Mouse (Mus musculus) brown adipose tissue, adult 24 weeks (tissue): ENCODE data around the gene Gna12. TPM values are rescaled to one million over a fixed set of nuclear protein-coding genes. Genes with fewer than 3 reads are reported as not detected.
A peak's percentile ranks its signal among the peaks of the same experiment; 100 is the strongest.

ENCODE experiments used
- H3K27ac ChIP-seq: fragments of 200-500 bp; replicated peaks from 2 replicates; pipeline ENCODE4 v1.5.1; 2012; ENCODE audit warnings: low read depth, mild to moderate bottlenecking, low read length
- H3K4me1 ChIP-seq: fragments of 200-500 bp; 2 replicates; pipeline ENCODE4 v1.6.1; 2012; ENCODE audit warnings: low read length, mixed read lengths; ENCODE audit not compliant: control insufficient read depth, insufficient read depth, insufficient read length
- H3K4me3 ChIP-seq: fragments of 200-500 bp; 2 replicates; pipeline ENCODE4 v1.5.1; 2012; ENCODE audit warnings: low read depth, mild to moderate bottlenecking, low read length, moderate library complexity; ENCODE audit not compliant: insufficient read depth
- polyA plus RNA-seq: library from polyadenylated mRNA; stranded (reverse); fragments of >200 nt; gene quantifications from 2 replicates; pipeline ENCODE4 v1.2.4, GENCODE M21; 2012; ENCODE audit not compliant: missing spikeins, insufficient read depth, insufficient read length

The Gna12 gene
- polyA plus RNA-seq, 1 experiment, result 44.5 TPM

- Histone ChIP-seq H3K4me1 (peaks cover 58% of the 10 kb centered on the region), H3K4me3 (no peak overlapping the region), H3K27ac (0 out of 2 replicates have a peak overlapping the region, but pooled peaks have one; percentile 6)
These were observed 13.2 kb downstream of the Gna12 start for GRCm38 (mm10) chr5:140816950-140817568.

- Histone ChIP-seq H3K4me3 (no peak overlapping the region), H3K27ac (0 out of 2 replicates have a peak overlapping the region, but pooled peaks have one; percentile 15), H3K4me1 (peaks cover 56% of the 10 kb centered on the region)
These were observed 14.2 kb downstream of the Gna12 start for GRCm38 (mm10) chr5:140816008-140816407.

GRCm38 (mm10) chr5:140815059-140815728 lies 15.0 kb downstream of the Gna12 start:
- Histone ChIP-seq H3K4me1 (peaks cover 55% of the 10 kb centered on the region), H3K4me3 (no peak overlapping the region), H3K27ac (peak overlapping the region; percentile 57)

GRCm38 (mm10) chr5:140814403-140814802 lies 15.8 kb downstream of the Gna12 start:
- H3K4me1 ChIP-seq, result peaks cover 62% of the 10 kb centered on the region
- H3K4me3 ChIP-seq, result no peak overlapping the region
- H3K27ac ChIP-seq, result peak overlapping the region; percentile 57; the same call in 1 of the 2 replicates

- H3K4me1 ChIP-seq, result peaks cover 59% of the 10 kb centered on the region
- H3K4me3 ChIP-seq, result no peak overlapping the region
- peak overlapping the region; percentile 4; the same call in 1 of the 2 replicates for H3K27ac ChIP-seq
These were observed 17.5 kb downstream of the Gna12 start for GRCm38 (mm10) chr5:140812699-140813098.

GRCm38 (mm10) chr5:140812063-140812462 lies 18.2 kb downstream of the Gna12 start:
- H3K4me3 ChIP-seq, result no peak overlapping the region
- peaks cover 54% of the 10 kb centered on the region for H3K4me1 ChIP-seq
- H3K27ac ChIP-seq, result peak overlapping the region; percentile 49

- Histone ChIP-seq H3K4me1 (peaks cover 51% of the 10 kb centered on the region), H3K4me3 (no peak overlapping the region), H3K27ac (no peak overlapping the region)
These were observed 18.8 kb downstream of the Gna12 start for GRCm38 (mm10) chr5:140811390-140811789.

GRCm38 (mm10) chr5:140806939-140807338 lies 23.3 kb downstream of the Gna12 start:
- no peak overlapping the region for H3K4me3 ChIP-seq
- no peak overlapping the region for H3K27ac ChIP-seq
- H3K4me1 ChIP-seq, result peaks cover 32% of the 10 kb centered on the region

GRCm38 (mm10) chr5:140806252-140806651 lies 24.0 kb downstream of the Gna12 start:
- no peak overlapping the region for H3K27ac ChIP-seq
- no peak overlapping the region for H3K4me3 ChIP-seq

GRCm38 (mm10) chr5:140801782-140802181 lies 28.4 kb downstream of the Gna12 start:
- Histone ChIP-seq H3K4me3 (no peak overlapping the region), H3K4me1 (peaks cover 47% of the 10 kb centered on the region), H3K27ac (peak overlapping the region; percentile 61)

More at GRCm38 (mm10) chr5:140806252-140806651, 24.0 kb downstream of the Gna12 start:
- peaks cover 33% of the 10 kb centered on the region for H3K4me1 ChIP-seq

GRCm38 (mm10) chr5:140800288-140800923 lies 29.8 kb downstream of the Gna12 start:
- Histone ChIP-seq H3K4me3 (no peak overlapping the region), H3K4me1 (peaks cover 44% of the 10 kb centered on the region), H3K27ac (peak overlapping the region; percentile 10; the same call in 1 of the 2 replicates)

- Histone ChIP-seq H3K27ac (peak overlapping the region; percentile 11; the same call in 1 of the 2 replicates), H3K4me3 (no peak overlapping the region), H3K4me1 (peaks cover 55% of the 10 kb centered on the region)
These were observed 31.0 kb downstream of the Gna12 start for GRCm38 (mm10) chr5:140799190-140799589.

GRCm38 (mm10) chr5:140798775-140799174 lies 31.5 kb downstream of the Gna12 start:
- Histone ChIP-seq H3K4me1 (peaks cover 58% of the 10 kb centered on the region), H3K27ac (peak overlapping the region; percentile 11; the same call in 1 of the 2 replicates), H3K4me3 (no peak overlapping the region)

GRCm38 (mm10) chr5:140798158-140798557 lies 32.1 kb downstream of the Gna12 start:
- Histone ChIP-seq H3K4me1 (peaks cover 58% of the 10 kb centered on the region), H3K4me3 (no peak overlapping the region), H3K27ac (peak overlapping the region; percentile 3; the same call in 1 of the 2 replicates)

- Histone ChIP-seq H3K27ac (no peak overlapping the region), H3K4me3 (no peak overlapping the region), H3K4me1 (peaks cover 58% of the 10 kb centered on the region)
These were observed 34.2 kb downstream of the Gna12 start for GRCm38 (mm10) chr5:140796051-140796450.
